Mouse (Mus musculus): ENCODE data around the gene Smndc1. TPM values are rescaled to one million over a fixed set of nuclear protein-coding genes. Genes with fewer than 3 reads are reported as not detected.

Smndc1 gene
- polyA plus RNA-seq, 1 experiment from 2014 or later, result 40.2 TPM

DNA sequence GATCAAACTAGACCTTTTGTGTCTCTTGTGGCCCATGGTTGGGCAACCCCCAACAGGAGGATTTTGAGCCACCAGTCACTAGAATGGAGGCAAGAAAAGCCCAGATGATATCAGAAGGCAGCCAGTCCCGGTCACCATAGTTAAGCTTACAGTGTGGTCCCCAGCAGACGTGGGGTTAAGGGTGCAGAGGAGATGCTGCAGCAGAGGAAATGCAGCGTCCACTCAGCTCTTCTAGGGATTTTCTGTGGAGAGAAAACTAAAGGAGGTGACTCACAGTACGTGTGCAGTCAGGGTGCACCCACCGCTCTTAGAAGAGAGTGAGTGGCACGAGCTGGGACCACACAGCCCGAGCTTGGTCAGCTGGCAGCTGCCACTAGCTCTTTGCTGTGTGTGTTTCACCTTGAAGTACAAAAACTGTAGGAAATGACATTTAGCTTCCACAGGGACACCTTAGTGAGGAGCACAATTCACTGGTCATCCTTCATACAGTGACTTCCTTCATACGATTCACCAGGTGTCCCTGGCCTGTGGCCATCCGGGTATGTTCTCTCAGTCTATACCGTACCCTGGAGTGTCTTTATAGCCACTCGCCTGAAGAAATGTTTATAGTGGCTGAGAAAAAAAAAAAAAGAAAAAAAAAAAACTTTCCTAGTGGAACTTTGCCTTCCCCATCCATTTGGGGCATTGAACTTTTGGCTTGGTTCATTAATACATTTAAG is 24.2 kb downstream of the Smndc1 start:
- no peak overlapping the region for H3K27ac ChIP-seq (replicated peaks; ENCODE audit: low read depth, low read length)
- no peaks in the 10 kb centered on the region for H3K9me3 ChIP-seq (ENCODE audit: control insufficient read depth, low read length)
- peaks cover 4% of the 10 kb centered on the region; the same call in 1 of the 2 replicates for H3K36me3 ChIP-seq (ENCODE audit: control insufficient read depth, insufficient read depth, low read length)
- peaks cover 15% of the 10 kb centered on the region for H3K4me1 ChIP-seq (ENCODE audit: control insufficient read depth, insufficient read depth, low read length)
- no peaks in the 10 kb centered on the region for H3K27me3 ChIP-seq (replicated peaks; ENCODE audit: control insufficient read depth, insufficient read depth, low read length)
- 79% methylated on average over 11 of the region's 11 CpGs for WGBS
- no peak overlapping the region for H3K4me3 ChIP-seq (ENCODE audit: low read depth, low read length)
- DNase-seq (ENCODE audit: low spot score) (no peak), ATAC-seq (ENCODE audit: low read depth) (no peak)
- H3K9ac ChIP-seq (ENCODE audit: low read depth, low read length), result no peak overlapping the region
- no peak overlapping the region for H3K4me2 ChIP-seq (ENCODE audit: low read depth, low read length)

DNA sequence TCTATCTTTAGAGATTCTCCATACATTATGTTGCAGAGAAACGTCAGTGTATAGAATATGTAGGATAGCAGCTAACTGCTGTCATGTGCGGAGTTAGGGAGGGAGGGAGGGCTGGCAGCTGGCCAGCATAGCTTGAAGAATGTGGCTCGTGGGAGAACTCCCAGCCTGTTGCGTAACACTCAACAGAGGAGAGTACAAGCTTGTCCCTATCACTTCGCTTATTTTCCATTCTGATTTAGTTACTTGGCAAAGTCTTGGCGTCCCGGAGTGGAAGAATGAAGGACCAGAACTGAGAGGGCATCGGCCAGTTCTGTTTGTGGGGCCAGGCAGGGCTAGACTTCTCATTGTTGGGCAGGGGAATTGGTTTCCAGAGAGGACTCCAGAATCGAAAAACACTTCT is 25.4 kb downstream of the Smndc1 start:
- peak; percentile 96 for DNase-seq (ENCODE audit: low spot score)
- peaks cover 19% of the 10 kb centered on the region for H3K4me1 ChIP-seq (ENCODE audit: control insufficient read depth, insufficient read depth, low read length)
- H3K27me3 ChIP-seq (replicated peaks; ENCODE audit: control insufficient read depth, insufficient read depth, low read length), result no peaks in the 10 kb centered on the region
- peak overlapping the region; percentile 86 for H3K27ac ChIP-seq (replicated peaks; ENCODE audit: low read depth, low read length)
- no peaks in the 10 kb centered on the region for H3K9me3 ChIP-seq (ENCODE audit: control insufficient read depth, low read length)
- 16% methylated on average over 9 of the region's 9 CpGs for WGBS
- 0 out of 2 replicates have a peak overlapping the region, but pooled peaks have one; percentile 45 for H3K9ac ChIP-seq (ENCODE audit: low read depth, low read length)
- no peaks in the 10 kb centered on the region for H3K36me3 ChIP-seq (ENCODE audit: control insufficient read depth, insufficient read depth, low read length)
- peak; percentile 83 for ATAC-seq (ENCODE audit: low read depth)
- peak overlapping the region; percentile 14; the same call in 1 of the 2 replicates for H3K4me3 ChIP-seq (ENCODE audit: low read depth, low read length)
- H3K4me2 ChIP-seq (ENCODE audit: low read depth, low read length), result peak overlapping the region; percentile 51

GRCm38 (mm10) chr19:53364551-53364950 is 25.8 kb downstream of the Smndc1 start:
- ATAC-seq (ENCODE audit: low read depth), result no peak

GRCm38 (mm10) chr19:53362967-53363366 is 27.4 kb downstream of the Smndc1 start:
- Histone ChIP-seq H3K4me3 (ENCODE audit: low read depth, low read length) (no peak overlapping the region), H3K9me3 (ENCODE audit: control insufficient read depth, low read length) (no peaks in the 10 kb centered on the region), H3K27me3 (replicated peaks; ENCODE audit: control insufficient read depth, insufficient read depth, low read length) (no peaks in the 10 kb centered on the region), H3K4me2 (ENCODE audit: low read depth, low read length) (no peak overlapping the region), H3K27ac (replicated peaks; ENCODE audit: low read depth, low read length) (no peak overlapping the region), H3K36me3 (ENCODE audit: control insufficient read depth, insufficient read depth, low read length) (no peaks in the 10 kb centered on the region), H3K9ac (ENCODE audit: low read depth, low read length) (no peak overlapping the region), H3K4me1 (ENCODE audit: control insufficient read depth, insufficient read depth, low read length) (peaks cover 22% of the 10 kb centered on the region)
- 48% methylated on average over 2 of the region's 2 CpGs for WGBS
- DNase-seq (ENCODE audit: low spot score) (no peak), ATAC-seq (ENCODE audit: low read depth) (no peak)

More at GRCm38 (mm10) chr19:53364551-53364950, 25.8 kb downstream of the Smndc1 start:
- peak overlapping the region; percentile 51; the same call in 1 of the 2 replicates for H3K4me2 ChIP-seq (ENCODE audit: low read depth, low read length)
- no peaks in the 10 kb centered on the region for H3K27me3 ChIP-seq (replicated peaks; ENCODE audit: control insufficient read depth, insufficient read depth, low read length)
- H3K36me3 ChIP-seq (ENCODE audit: control insufficient read depth, insufficient read depth, low read length), result no peaks in the 10 kb centered on the region
- no peak for DNase-seq (ENCODE audit: low spot score)
- H3K9ac ChIP-seq (ENCODE audit: low read depth, low read length), result no peak overlapping the region
- no peaks in the 10 kb centered on the region for H3K9me3 ChIP-seq (ENCODE audit: control insufficient read depth, low read length)
- no peak overlapping the region for H3K27ac ChIP-seq (replicated peaks; ENCODE audit: low read depth, low read length)
- peaks cover 22% of the 10 kb centered on the region for H3K4me1 ChIP-seq (ENCODE audit: control insufficient read depth, insufficient read depth, low read length)
- H3K4me3 ChIP-seq (ENCODE audit: low read depth, low read length), result no peak overlapping the region
- WGBS, result 58% methylated on average over 2 of the region's 2 CpGs

DNA sequence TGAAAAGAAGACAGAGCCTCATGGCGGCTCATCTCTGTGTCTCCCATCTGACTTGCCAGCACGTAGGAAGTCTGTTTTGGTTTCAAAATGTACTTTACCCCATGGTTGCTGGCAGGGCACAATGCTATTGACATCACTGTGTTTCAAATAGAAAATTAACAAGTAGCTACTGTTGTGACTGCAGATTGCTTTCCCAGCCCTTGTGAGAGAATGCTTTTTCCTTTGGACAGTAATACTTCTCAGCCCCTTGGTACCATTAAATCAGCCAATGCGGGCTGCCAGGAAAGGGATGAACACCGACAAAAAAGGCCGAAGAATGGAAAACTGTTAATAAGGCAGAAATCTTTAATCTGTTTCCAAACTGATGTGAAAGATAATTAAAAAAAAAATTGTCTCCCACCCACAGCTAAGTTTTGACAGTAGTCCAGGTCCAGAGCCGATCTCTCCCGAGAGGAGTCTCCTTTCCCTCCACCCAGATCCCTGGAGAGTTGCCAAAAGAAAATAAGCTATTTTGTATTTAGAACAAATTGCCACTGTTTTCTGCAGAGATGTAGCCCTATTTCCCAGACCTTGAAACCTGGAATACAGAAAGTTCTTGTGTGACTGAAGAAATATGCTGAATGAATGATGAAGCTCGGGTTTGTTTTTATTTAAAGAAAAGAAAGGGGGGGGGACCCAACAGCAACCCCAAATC is 30.0 kb downstream of the Smndc1 start:
- H3K27me3 ChIP-seq (replicated peaks; ENCODE audit: control insufficient read depth, insufficient read depth, low read length), result no peaks in the 10 kb centered on the region
- peak; percentile 54 for DNase-seq (ENCODE audit: low spot score)
- H3K4me3 ChIP-seq (ENCODE audit: low read depth, low read length), result no peak overlapping the region
- WGBS, result 48% methylated on average over 8 of the region's 8 CpGs
- H3K4me1 ChIP-seq (ENCODE audit: control insufficient read depth, insufficient read depth, low read length), result peaks cover 20% of the 10 kb centered on the region
- no peak for ATAC-seq (ENCODE audit: low read depth)
- peak overlapping the region; percentile 35 for H3K27ac ChIP-seq (replicated peaks; ENCODE audit: low read depth, low read length)
- H3K9me3 ChIP-seq (ENCODE audit: control insufficient read depth, low read length), result no peaks in the 10 kb centered on the region
- H3K4me2 ChIP-seq (ENCODE audit: low read depth, low read length), result peak overlapping the region; percentile 34; the same call in 1 of the 2 replicates
- H3K9ac ChIP-seq (ENCODE audit: low read depth, low read length), result no peak overlapping the region
- no peaks in the 10 kb centered on the region for H3K36me3 ChIP-seq (ENCODE audit: control insufficient read depth, insufficient read depth, low read length)

DNA sequence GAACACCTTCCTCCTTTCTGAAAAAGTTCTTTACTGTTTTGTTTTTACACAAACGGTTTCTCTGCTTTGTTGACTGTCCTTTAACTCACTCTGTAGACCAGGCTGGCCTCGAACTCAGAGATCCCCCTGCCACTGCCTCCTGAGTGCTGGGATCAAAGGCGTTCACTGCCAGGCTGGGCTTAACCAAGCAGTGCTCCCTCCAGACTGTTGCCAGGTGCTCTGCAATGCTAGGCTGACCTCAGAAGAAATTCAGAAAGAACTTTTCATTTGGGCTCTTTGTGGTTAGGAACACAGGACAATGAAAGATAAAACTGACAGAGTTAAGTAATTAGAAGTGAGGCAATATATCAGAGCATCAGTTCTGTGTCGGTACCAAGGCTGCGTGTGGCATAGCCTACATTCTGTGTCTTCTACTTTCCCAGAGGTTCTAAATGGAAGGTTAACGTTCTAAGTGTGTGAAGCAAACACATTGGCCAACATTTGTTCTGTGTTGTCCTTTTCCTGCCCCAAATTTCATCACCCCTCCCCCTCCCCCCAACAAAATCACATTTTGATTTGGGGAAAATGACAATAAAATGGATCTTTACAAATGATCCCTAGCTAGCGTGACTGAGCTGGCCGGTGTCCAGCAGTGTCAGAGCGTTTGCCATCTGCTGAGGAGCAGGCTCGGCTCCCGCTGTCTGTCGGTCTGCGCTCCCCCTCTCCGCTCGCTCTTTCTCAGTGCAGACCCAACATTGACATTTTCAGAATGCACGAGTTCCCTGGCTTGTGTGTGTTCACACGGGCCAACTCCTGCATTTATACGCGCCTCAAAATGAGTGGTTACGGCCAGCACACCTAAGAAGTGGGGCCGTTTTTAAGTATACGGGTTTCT is 31.0 kb downstream of the Smndc1 start:
- Histone ChIP-seq H3K4me1 (ENCODE audit: control insufficient read depth, insufficient read depth, low read length) (peaks cover 11% of the 10 kb centered on the region), H3K36me3 (ENCODE audit: control insufficient read depth, insufficient read depth, low read length) (no peaks in the 10 kb centered on the region), H3K9ac (ENCODE audit: low read depth, low read length) (no peak overlapping the region), H3K27me3 (replicated peaks; ENCODE audit: control insufficient read depth, insufficient read depth, low read length) (no peaks in the 10 kb centered on the region), H3K4me2 (ENCODE audit: low read depth, low read length) (peak overlapping the region; percentile 34), H3K4me3 (ENCODE audit: low read depth, low read length) (no peak overlapping the region), H3K27ac (replicated peaks; ENCODE audit: low read depth, low read length) (peak overlapping the region; percentile 35), H3K9me3 (ENCODE audit: control insufficient read depth, low read length) (no peaks in the 10 kb centered on the region)
- 58% methylated on average over 22 of the region's 22 CpGs for WGBS
- peak; percentile 61 for DNase-seq (ENCODE audit: low spot score)
- peak; percentile 32; the same call in 1 of the 2 replicates for ATAC-seq (ENCODE audit: low read depth)

- peaks cover 7% of the 10 kb centered on the region for H3K4me1 ChIP-seq (ENCODE audit: control insufficient read depth, insufficient read depth, low read length)
- ATAC-seq (ENCODE audit: low read depth), result no peak
- H3K27ac ChIP-seq (replicated peaks; ENCODE audit: low read depth, low read length), result no peak overlapping the region
- no peak overlapping the region for H3K4me2 ChIP-seq (ENCODE audit: low read depth, low read length)
- no peak overlapping the region for H3K9ac ChIP-seq (ENCODE audit: low read depth, low read length)
- no peaks in the 10 kb centered on the region for H3K9me3 ChIP-seq (ENCODE audit: control insufficient read depth, low read length)
- H3K27me3 ChIP-seq (replicated peaks; ENCODE audit: control insufficient read depth, insufficient read depth, low read length), result no peaks in the 10 kb centered on the region
- 86% methylated on average over 16 of the region's 16 CpGs for WGBS
- DNase-seq (ENCODE audit: low spot score), result no peak
- H3K36me3 ChIP-seq (ENCODE audit: control insufficient read depth, insufficient read depth, low read length), result peaks cover 6% of the 10 kb centered on the region; the same call in 1 of the 2 replicates
- no peak overlapping the region for H3K4me3 ChIP-seq (ENCODE audit: low read depth, low read length)
These were observed 35.3 kb downstream of the Smndc1 start for GRCm38 (mm10) chr19:53355065-53355464.

DNA sequence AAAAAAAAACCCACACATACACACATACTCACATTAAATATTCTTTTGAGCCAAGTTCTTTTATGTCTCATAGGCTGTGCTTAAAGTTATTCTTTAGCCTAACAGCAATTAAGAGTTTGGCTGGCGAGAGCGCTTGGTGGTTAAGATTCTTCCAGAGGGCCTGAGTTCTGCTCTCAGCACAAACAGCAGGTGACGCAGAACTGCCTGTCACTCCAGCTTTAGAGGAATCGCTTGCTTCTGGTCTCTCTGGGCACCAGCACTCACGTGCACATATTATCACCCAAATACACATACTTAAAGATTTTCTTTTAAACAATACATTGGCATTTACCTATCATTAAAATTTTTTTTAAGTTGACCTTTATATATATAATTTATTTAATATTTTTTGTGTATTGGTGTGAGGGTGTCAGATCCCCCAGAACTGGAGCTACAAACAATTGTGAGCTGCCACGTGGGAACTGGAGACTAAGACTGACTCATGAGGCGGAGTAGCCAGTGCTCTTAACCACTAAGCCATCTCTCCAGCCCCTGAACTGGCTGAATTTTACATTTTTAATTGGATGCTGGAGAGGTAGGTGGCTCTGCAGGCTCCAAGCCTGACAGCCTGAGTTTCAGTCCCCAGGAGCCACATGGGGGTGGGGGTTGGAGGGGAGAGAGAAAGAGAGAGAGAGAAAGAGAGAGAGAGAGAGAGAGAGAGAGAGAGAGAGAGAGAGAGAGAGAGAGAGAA is 35.9 kb downstream of the Smndc1 start:
- no peak overlapping the region for H3K4me2 ChIP-seq (ENCODE audit: low read depth, low read length)
- H3K4me3 ChIP-seq (ENCODE audit: low read depth, low read length), result no peak overlapping the region
- 74% methylated on average over 7 of the region's 7 CpGs for WGBS
- no peak overlapping the region for H3K27ac ChIP-seq (replicated peaks; ENCODE audit: low read depth, low read length)
- peaks cover 6% of the 10 kb centered on the region; the same call in 1 of the 2 replicates for H3K36me3 ChIP-seq (ENCODE audit: control insufficient read depth, insufficient read depth, low read length)
- ATAC-seq (ENCODE audit: low read depth) (no peak), DNase-seq (ENCODE audit: low spot score) (no peak)
- H3K27me3 ChIP-seq (replicated peaks; ENCODE audit: control insufficient read depth, insufficient read depth, low read length), result no peaks in the 10 kb centered on the region
- H3K4me1 ChIP-seq (ENCODE audit: control insufficient read depth, insufficient read depth, low read length), result peaks cover 2% of the 10 kb centered on the region; the same call in 1 of the 2 replicates
- no peak overlapping the region for H3K9ac ChIP-seq (ENCODE audit: low read depth, low read length)
- H3K9me3 ChIP-seq (ENCODE audit: control insufficient read depth, low read length), result no peaks in the 10 kb centered on the region
